Mouse (Mus musculus): Measurements from ENCODE around the gene Brca1. TPM values are rescaled to one million over a fixed set of nuclear protein-coding genes. Genes with fewer than 3 reads are reported as not detected.
A peak's percentile ranks its signal among the peaks of the same experiment; 100 is the strongest.
"Not testable (repeated sequence)": the region's sequence is repeated elsewhere in the genome, so short reads cannot be mapped to it uniquely, and the experiment has no call there.

The Brca1 gene
- polyA plus RNA-seq, 1 experiment from 2014 or later = 27.4 TPM

- Histone ChIP-seq H3K36me3 (replicated peaks) (peaks cover 4% of the 10 kb centered on the region), H3K4me3 (no peak overlapping the region), H3K27ac (no peak overlapping the region), H3K27me3 (ENCODE audit: poor library complexity, severe bottlenecking) (no peaks in the 10 kb centered on the region), H3K4me1 (peaks cover 32% of the 10 kb centered on the region), H3K9me3 (no peaks in the 10 kb centered on the region)
- DNase-seq (ENCODE audit: extremely low spot score, low spot score) = no peak
- 95% methylated on average over 10 of the region's 10 CpGs for WGBS
Observed at GRCm38 (mm10) chr11:101451536-101451935, 100.2 kb downstream of the Brca1 start.

DNA sequence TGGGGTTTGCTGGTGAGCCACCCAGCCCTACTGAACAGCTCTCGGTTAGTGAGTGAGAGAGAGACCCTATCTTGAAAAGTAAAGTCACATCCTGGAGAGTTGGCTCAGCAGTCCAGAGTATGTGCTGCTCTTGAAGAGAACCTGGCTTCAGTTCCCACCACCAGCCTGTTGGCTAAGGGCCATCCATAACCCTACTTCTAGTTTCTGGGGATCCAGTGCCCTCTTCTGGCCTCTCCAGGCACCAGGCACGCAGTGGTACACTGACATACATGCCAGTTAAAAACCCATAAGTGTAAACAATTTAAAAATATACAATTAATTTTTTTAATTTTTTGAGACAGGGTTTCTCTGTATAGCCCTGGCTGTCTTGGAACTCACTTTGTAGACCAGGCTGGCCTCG is 101.4 kb downstream of the Brca1 start:
- 80% methylated on average over 3 of the region's 3 CpGs for WGBS

GRCm38 (mm10) chr11:101449596-101449995 is 102.2 kb downstream of the Brca1 start:
- H3K4me1 ChIP-seq = peaks cover 23% of the 10 kb centered on the region
- not testable (repeated sequence) for H3K9me3 ChIP-seq; H3K4me3 ChIP-seq; H3K27ac ChIP-seq; H3K27me3 ChIP-seq (ENCODE audit: poor library complexity, severe bottlenecking); DNase-seq (ENCODE audit: extremely low spot score, low spot score)
- H3K36me3 ChIP-seq (replicated peaks) = peaks cover 21% of the 10 kb centered on the region
- 90% methylated on average over 4 of the region's 4 CpGs for WGBS

More for the DNA sequence above, 101.4 kb downstream of the Brca1 start:
- no peak for DNase-seq (ENCODE audit: extremely low spot score, low spot score)
- Histone ChIP-seq H3K27ac (no peak overlapping the region), H3K4me3 (no peak overlapping the region), H3K36me3 (replicated peaks) (peaks cover 13% of the 10 kb centered on the region), H3K27me3 (ENCODE audit: poor library complexity, severe bottlenecking) (no peaks in the 10 kb centered on the region), H3K4me1 (peaks cover 27% of the 10 kb centered on the region), H3K9me3 (no peaks in the 10 kb centered on the region)

- 88% methylated on average over 4 of the region's 4 CpGs for WGBS
- H3K27me3 ChIP-seq (ENCODE audit: poor library complexity, severe bottlenecking) = no peaks in the 10 kb centered on the region
- H3K4me1 ChIP-seq = peaks cover 23% of the 10 kb centered on the region
- H3K27ac ChIP-seq = no peak overlapping the region
- H3K4me3 ChIP-seq = peak overlapping the region; percentile 32; the same call in 1 of the 2 replicates
- H3K36me3 ChIP-seq (replicated peaks) = peaks cover 28% of the 10 kb centered on the region
- DNase-seq (ENCODE audit: extremely low spot score, low spot score) = no peak
- H3K9me3 ChIP-seq = no peaks in the 10 kb centered on the region
Observed at GRCm38 (mm10) chr11:101448899-101449298, 102.9 kb downstream of the Brca1 start.

GRCm38 (mm10) chr11:101448274-101448746 is 103.4 kb downstream of the Brca1 start, which contains the start of gene Ifi35:
TSS of gene Ifi35 (plus strand) at chr11:101448407.
- DNase-seq (ENCODE audit: extremely low spot score, low spot score) = no peak
- H3K4me3 ChIP-seq = peak within 1 kb of the TSS; percentile 32
- no peak within 1 kb of the TSS for H3K27ac ChIP-seq
- H3K27me3 ChIP-seq (ENCODE audit: poor library complexity, severe bottlenecking) = no peaks in the 10 kb centered on the region
- WGBS = 53% methylated on average over 10 of the region's 10 CpGs
- no peaks in the 10 kb centered on the region for H3K9me3 ChIP-seq
- H3K4me1 ChIP-seq = peaks cover 29% of the 10 kb centered on the region
- H3K36me3 ChIP-seq (replicated peaks) = peaks cover 34% of the 10 kb centered on the region

DNA sequence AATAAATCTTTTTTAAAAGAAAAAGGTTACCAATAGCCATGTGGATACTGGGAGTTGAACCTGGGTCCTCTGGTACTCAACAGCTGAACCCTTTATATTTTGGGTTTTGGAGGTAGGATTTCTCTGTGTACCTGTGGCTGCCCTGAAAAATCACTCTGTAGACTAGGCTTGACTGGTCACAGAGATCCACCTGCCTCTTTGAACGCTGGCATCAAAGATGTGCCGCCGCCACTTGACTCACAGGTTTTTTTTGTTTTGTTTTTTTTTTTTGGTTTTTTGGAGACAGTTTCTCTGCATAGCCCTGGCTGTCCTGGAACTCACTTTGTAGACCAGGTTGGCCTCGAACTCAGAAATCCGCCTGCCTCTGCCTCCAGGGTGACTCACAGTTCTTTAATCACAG is 104.0 kb downstream of the Brca1 start:
- Histone ChIP-seq H3K4me1 (peaks cover 34% of the 10 kb centered on the region), H3K36me3 (replicated peaks) (peaks cover 39% of the 10 kb centered on the region), H3K27me3 (ENCODE audit: poor library complexity, severe bottlenecking) (no peaks in the 10 kb centered on the region), H3K4me3 (peak overlapping the region; percentile 32; the same call in 1 of the 2 replicates), H3K27ac (no peak overlapping the region), H3K9me3 (no peaks in the 10 kb centered on the region)
- WGBS = 89% methylated on average over 5 of the region's 5 CpGs
- DNase-seq (ENCODE audit: extremely low spot score, low spot score) = no peak

DNA sequence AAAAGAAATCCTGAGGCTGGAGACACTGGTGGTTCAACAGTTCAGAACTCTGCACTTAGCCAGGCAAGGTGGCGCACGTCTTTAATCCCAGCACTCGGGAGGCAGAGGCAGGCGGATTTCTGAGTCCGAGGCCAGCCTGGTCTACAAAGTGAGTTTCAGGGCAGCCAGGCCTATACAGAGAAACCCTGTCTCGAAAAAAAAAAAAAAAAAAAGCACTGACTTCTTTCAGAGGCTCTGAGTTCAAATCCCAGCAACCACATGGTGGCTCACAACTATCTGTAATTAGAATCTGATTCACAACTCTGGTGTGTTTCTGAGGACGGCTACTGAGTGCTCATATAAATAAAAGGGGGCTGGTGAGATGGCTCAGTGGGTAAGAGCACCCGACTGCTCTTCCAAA is 104.9 kb downstream of the Brca1 start:
- not testable (repeated sequence) for H3K27ac ChIP-seq; H3K9me3 ChIP-seq; DNase-seq (ENCODE audit: extremely low spot score, low spot score); H3K27me3 ChIP-seq (ENCODE audit: poor library complexity, severe bottlenecking); H3K4me3 ChIP-seq
- H3K36me3 ChIP-seq (replicated peaks) = peaks cover 39% of the 10 kb centered on the region
- 92% methylated on average over 8 of the region's 8 CpGs for WGBS
- H3K4me1 ChIP-seq = peaks cover 30% of the 10 kb centered on the region

GRCm38 (mm10) chr11:101446319-101446718 is 105.4 kb downstream of the Brca1 start:
- WGBS = 82% methylated on average over 1 of the region's 1 CpGs
- Histone ChIP-seq H3K27me3 (ENCODE audit: poor library complexity, severe bottlenecking) (no peaks in the 10 kb centered on the region), H3K9me3 (no peaks in the 10 kb centered on the region), H3K36me3 (replicated peaks) (peaks cover 39% of the 10 kb centered on the region), H3K4me1 (peaks cover 27% of the 10 kb centered on the region), H3K27ac (no peak overlapping the region), H3K4me3 (no peak overlapping the region)
- no peak for DNase-seq (ENCODE audit: extremely low spot score, low spot score)

DNA sequence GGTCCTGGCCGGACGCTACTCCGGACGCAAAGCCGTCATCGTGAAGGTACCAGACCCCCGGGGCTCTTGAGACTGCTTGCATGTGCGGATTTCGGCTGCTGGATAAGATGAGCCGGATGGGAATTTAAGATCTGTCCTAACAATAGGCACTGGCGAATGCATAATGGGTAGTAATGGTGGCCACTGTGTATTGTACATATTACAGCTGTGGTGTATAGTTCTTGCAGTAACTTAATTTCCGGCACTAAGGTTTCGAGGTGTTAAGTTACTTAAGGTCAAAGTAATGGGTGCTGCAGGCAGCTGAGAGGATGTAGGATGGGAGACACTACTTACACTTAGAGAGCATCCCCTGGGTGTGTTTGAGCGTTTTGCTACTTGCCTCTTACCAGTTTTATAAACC is 109.0 kb downstream of the Brca1 start:
- Histone ChIP-seq H3K9me3 (no peaks in the 10 kb centered on the region), H3K4me3 (peak overlapping the region; percentile 89), H3K27me3 (ENCODE audit: poor library complexity, severe bottlenecking) (no peaks in the 10 kb centered on the region), H3K4me1 (peaks cover 21% of the 10 kb centered on the region), H3K36me3 (replicated peaks) (peaks cover 39% of the 10 kb centered on the region), H3K27ac (peak overlapping the region; percentile 98)
- DNase-seq (ENCODE audit: extremely low spot score, low spot score) = no peak
- 2% methylated on average over 14 of the region's 14 CpGs for WGBS

DNA sequence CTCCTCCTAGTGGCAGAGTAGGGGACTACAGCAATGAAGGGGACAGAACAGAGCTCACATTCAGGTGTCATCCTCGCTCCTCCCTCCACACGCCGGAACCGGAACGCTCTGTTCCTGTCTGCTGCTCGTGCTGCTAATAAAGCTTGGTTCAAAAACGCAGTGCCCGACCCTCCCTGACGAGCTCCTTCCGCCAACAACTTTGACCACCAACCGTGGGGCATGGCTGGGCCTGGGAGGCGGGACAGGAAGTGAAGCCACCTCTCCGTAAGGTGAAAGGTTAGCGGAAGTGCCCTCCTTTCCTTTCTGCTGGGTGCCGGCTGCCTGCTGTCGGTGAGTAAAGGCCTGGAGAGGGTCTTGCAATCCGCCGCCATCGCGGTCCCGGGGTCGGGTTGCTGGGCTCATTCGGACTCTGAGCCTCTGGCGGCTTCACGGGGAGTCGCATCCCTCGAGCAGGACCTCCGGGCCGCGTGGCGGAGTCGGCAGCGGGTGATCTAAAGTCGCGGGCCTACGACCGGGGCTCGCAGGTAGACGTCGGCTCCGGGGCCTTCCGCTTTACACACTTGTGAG is 109.5 kb downstream of the Brca1 start, which contains the start of gene Rpl27:
Gene Rpl27 (plus strand): TSS at position 172 of the 567 bp plus-strand sequence.
- no peaks in the 10 kb centered on the region for H3K27me3 ChIP-seq (ENCODE audit: poor library complexity, severe bottlenecking)
- peak; percentile 100 for DNase-seq (ENCODE audit: extremely low spot score, low spot score)
- H3K4me1 ChIP-seq = peaks cover 21% of the 10 kb centered on the region
- H3K9me3 ChIP-seq = no peaks in the 10 kb centered on the region
- H3K36me3 ChIP-seq (replicated peaks) = peaks cover 39% of the 10 kb centered on the region
- peak within 1 kb of the TSS; percentile 98 for H3K27ac ChIP-seq
- under 1% methylated on average over 42 of the region's 42 CpGs for WGBS
- H3K4me3 ChIP-seq = peak within 1 kb of the TSS; percentile 89

GRCm38 (mm10) chr11:101441450-101442126 is 110.2 kb downstream of the Brca1 start:
- not testable (repeated sequence) for H3K27me3 ChIP-seq (ENCODE audit: poor library complexity, severe bottlenecking); H3K9me3 ChIP-seq; DNase-seq (ENCODE audit: extremely low spot score, low spot score)
- Histone ChIP-seq H3K36me3 (replicated peaks) (peaks cover 35% of the 10 kb centered on the region), H3K4me1 (peaks cover 21% of the 10 kb centered on the region), H3K27ac (peak overlapping the region; percentile 98), H3K4me3 (peak overlapping the region; percentile 89)
- WGBS = 38% methylated on average over 15 of the region's 15 CpGs
